Comparison of ENCODE assay signal across 10 mouse cellular contexts in the genomic region with DNA sequence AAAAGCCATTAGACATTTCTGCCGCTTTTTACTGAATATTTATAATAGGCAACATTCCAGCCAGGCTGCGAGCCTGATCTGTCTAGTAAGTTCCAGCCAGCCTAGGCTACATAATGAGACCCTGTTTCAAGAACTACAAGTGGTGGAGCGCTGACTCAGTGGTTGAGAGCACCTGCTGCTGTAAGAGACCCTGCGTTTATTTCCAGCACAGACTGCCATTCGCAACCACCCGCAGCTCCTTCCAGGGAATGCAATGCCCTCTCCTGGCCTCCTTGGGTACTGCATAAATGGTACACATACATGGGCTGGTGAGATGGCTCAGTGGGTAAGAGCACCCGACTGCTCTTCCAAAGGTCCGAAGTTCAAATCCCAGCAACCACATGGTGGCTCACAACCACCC. TPM values are rescaled to one million over a fixed set of nuclear protein-coding genes. Genes with fewer than 3 reads are reported as not detected.
DNase-seq lines count a peak whose midpoint lies in the region; ATAC-seq lines count a peak whose summit lies in the region.
"Had no signal": no experiment of that assay in that cellular context is flagged by ENCODE, and none has a peak within 500 bp of the region (broad histone marks: within the 10 kb centered on the region; RNA-seq: fewer than 3 reads in every experiment).

No protein-coding gene starts in this region.

- DNase-seq in CD4-positive, CD25-positive, alpha-beta regulatory T cell, adult 2 months (ENCODE audit: low read depth, low spot score) = peak; percentile 62
- DNase-seq in layer of hippocampus, postnatal 10 days (ENCODE audit: low spot score in 2 of 2) = peak; percentile 59 to 65
- no peak for DNase-seq in layer of hippocampus, adult 11-12 months (ENCODE audit: low spot score)
- peak; percentile 91 for DNase-seq in ES-CJ7 (ENCODE audit: low read depth, low spot score)
- peak; percentile 64 for DNase-seq in limb, embryonic 11.5 days (ENCODE audit: low spot score)
- DNase-seq in urinary bladder, postnatal 10 days (ENCODE audit: low spot score) = no peak
- no peak for DNase-seq in ovary, postnatal 14 days (ENCODE audit: low spot score)

- peaks cover 3% of the 10 kb centered on the region; the same call in 1 of the 2 replicates for H3K36me3 ChIP-seq in limb, embryonic 11.5 days (ENCODE audit: control insufficient read depth, insufficient read depth, low read length)
- H3K36me3 ChIP-seq: heart, embryonic 15.5 days had no signal

- no peaks in the 10 kb centered on the region; the same call in 1 of the 2 replicates for H3K9me3 ChIP-seq in limb, embryonic 11.5 days (ENCODE audit: control insufficient read depth, low read length)
- H3K9me3 ChIP-seq: heart, embryonic 15.5 days; neural tube, embryonic 12.5 days had no signal

- no peak overlapping the region for H3K27ac ChIP-seq in limb, embryonic 11.5 days (replicated peaks; ENCODE audit: low read depth, low read length)
- H3K27ac ChIP-seq: heart, embryonic 15.5 days; neural tube, embryonic 12.5 days had no signal

- no peak overlapping the region for H3K4me3 ChIP-seq in limb, embryonic 11.5 days (ENCODE audit: low read depth, low read length)
- H3K4me3 ChIP-seq: heart, embryonic 15.5 days; neural tube, embryonic 12.5 days had no signal

- H3K4me1 ChIP-seq in limb, embryonic 11.5 days (ENCODE audit: control insufficient read depth, insufficient read depth, low read length) = no peaks in the 10 kb centered on the region
- H3K4me1 ChIP-seq: neural tube, embryonic 12.5 days had no signal

- no peak overlapping the region for H3K4me2 ChIP-seq in limb, embryonic 11.5 days (ENCODE audit: low read depth, severe bottlenecking)
- H3K4me2 ChIP-seq: heart, embryonic 15.5 days; neural tube, embryonic 12.5 days had no signal

- 92% methylated on average over 8 of the region's 8 CpGs for WGBS in limb, embryonic 11.5 days

- no peak for ATAC-seq in CD4-positive, CD25-positive, alpha-beta regulatory T cell, adult 4 months
- no peak for ATAC-seq in limb, embryonic 11.5 days (ENCODE audit: insufficient number of reproducible peaks, low FRiP score, low TSS enrichment, low read depth)

- no peaks in the 10 kb centered on the region for H3K27me3 ChIP-seq in limb, embryonic 11.5 days (ENCODE audit: control insufficient read depth, insufficient read depth, low read length)
- H3K27me3 ChIP-seq: heart, embryonic 15.5 days; neural tube, embryonic 12.5 days had no signal

- no peak overlapping the region for H3K9ac ChIP-seq in limb, embryonic 11.5 days (ENCODE audit: low read length)
- H3K9ac ChIP-seq: heart, embryonic 15.5 days; neural tube, embryonic 12.5 days had no signal

RNA-seq across cellular contexts. Expression of a gene that starts 18.8 kb away (rescaled TPM):
- 100 to 1,000 TPM; 111 TPM for polyA plus RNA-seq in CD4-positive, CD25-positive, alpha-beta regulatory T cell, adult 4 months (2017; shearing (Covaris generic))
- 10 to 100 TPM; 79.7 to 87.3 TPM for total RNA-seq in layer of hippocampus, postnatal 10 days (2021)
- 69.1 and 69.8 TPM in 2 replicates for polyA plus RNA-seq in limb, embryonic 11.5 days (2014; fragmentation: Nextera tagmentation; extraction: Ambion mirVana)

RNA-seq across cellular contexts. Expression of a gene that starts 18.9 kb away (rescaled TPM):
- 10 to 100 TPM; 26.4 to 32.5 TPM for polyA plus RNA-seq in CD4-positive, CD25-positive, alpha-beta regulatory T cell, adult 4 months (2017; shearing (Covaris generic))
- total RNA-seq in layer of hippocampus, postnatal 10 days (2021) = 100 to 1,000 TPM; 117 to 118 TPM
- polyA plus RNA-seq in limb, embryonic 11.5 days (2014; fragmentation: Nextera tagmentation; extraction: Ambion mirVana) = 335 and 349 TPM in 2 replicates

Comparison
In these comparisons a context has a peak if more than half of its experiments do, and no peak if none do; other contexts are left out.
1. DNase-seq: peak in CD4-positive, CD25-positive, alpha-beta regulatory T cell, adult 2 months (single experiment), layer of hippocampus, postnatal 10 days (2 of 2), ES-CJ7 (single experiment) and limb, embryonic 11.5 days (single experiment); none in layer of hippocampus, adult 11-12 months (single experiment), urinary bladder, postnatal 10 days (single experiment) and ovary, postnatal 14 days (single experiment).
2. RNA of a gene that starts 18.9 kb away (polyA plus RNA-seq): 335 to 349 TPM in limb, embryonic 11.5 days; 26.4 to 32.5 TPM in CD4-positive, CD25-positive, alpha-beta regulatory T cell, adult 4 months; every median in the first group is over 10 times any median in the second.